Comparison of ENCODE assay signal across 14 mouse cellular contexts in the genomic region with DNA sequence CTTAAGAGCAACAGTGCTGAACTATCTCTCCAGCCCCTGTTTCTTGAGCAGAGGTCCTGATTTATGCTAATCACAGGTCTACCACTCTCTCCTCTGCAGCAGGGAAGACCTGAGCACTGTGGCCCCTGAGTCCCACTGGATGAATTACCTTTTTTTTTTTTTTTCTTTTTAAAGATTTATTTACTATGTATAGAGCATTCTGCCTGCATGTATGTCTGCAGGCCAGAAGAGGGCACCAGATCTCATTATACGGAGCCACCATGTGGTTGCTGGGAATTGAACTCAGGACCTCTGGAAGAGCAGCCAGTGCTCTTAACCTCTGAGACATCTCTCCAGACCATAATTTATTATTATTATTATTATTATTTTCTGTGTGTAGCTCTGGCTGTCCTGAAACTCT. TPM values are rescaled to one million over a fixed set of nuclear protein-coding genes. Genes with fewer than 3 reads are reported as not detected.
A peak's percentile ranks its signal among the peaks of the same experiment; 100 is the strongest.
DNase-seq lines count a peak whose midpoint lies in the region; ATAC-seq and TF ChIP-seq lines count a peak whose summit lies in the region.
"Had no signal": no experiment of that assay in that cellular context is flagged by ENCODE, and none has a peak within 500 bp of the region (broad histone marks: within the 10 kb centered on the region; RNA-seq: fewer than 3 reads in every experiment).

No protein-coding gene starts in this region.

- no peaks in the 10 kb centered on the region for H3K27me3 ChIP-seq in forebrain, postnatal 0 days (ENCODE audit: insufficient read depth, low read length)
- H3K27me3 ChIP-seq in forebrain, embryonic 11.5 days (ENCODE audit: control insufficient read depth, insufficient read depth, low read length), result no peaks in the 10 kb centered on the region
- no peaks in the 10 kb centered on the region for H3K27me3 ChIP-seq in small intestine, adult 2 months (ENCODE audit: control insufficient read depth, insufficient read depth, low read length)
- H3K27me3 ChIP-seq: heart, embryonic 13.5 days had no signal

- 9% methylated on average over 1 of the region's 1 CpGs for WGBS in forebrain, postnatal 0 days
- WGBS in forebrain, embryonic 11.5 days, result 22% methylated on average over 1 of the region's 1 CpGs
- 13% methylated on average over 1 of the region's 1 CpGs for WGBS in lung, adult 2 months
- WGBS in small intestine, adult 2 months, result 0% methylated on average over 1 of the region's 1 CpGs

- no peak overlapping the region for H3K4me3 ChIP-seq in forebrain, postnatal 0 days (ENCODE audit: low read depth, low read length)
- H3K4me3 ChIP-seq in forebrain, embryonic 11.5 days (ENCODE audit: low read depth, low read length), result no peak overlapping the region
- no peak overlapping the region for H3K4me3 ChIP-seq in lung, adult 2 months (replicated peaks; ENCODE audit: extremely low read depth, low read depth, low read length)
- no peak overlapping the region for H3K4me3 ChIP-seq in small intestine, adult 2 months (ENCODE audit: low read depth, low read length)
- H3K4me3 ChIP-seq: heart, embryonic 13.5 days had no signal

- TF ChIP-seq POLR2A in lung, adult 2 months (IDR thresholded peaks at IDR 0.05; ENCODE audit: borderline replicate concordance, extremely low read depth, low read depth, low read length), result no peak
- no peak for TF ChIP-seq POLR2A in small intestine, adult 2 months (IDR thresholded peaks at IDR 0.05; ENCODE audit: low read depth, low read length)

- DNase-seq in forebrain, postnatal 0 days, result no peak
- DNase-seq in forebrain, embryonic 11.5 days (ENCODE audit: low spot score), result no peak
- DNase-seq in lung, adult 2 months, result no peak
- DNase-seq in lung, adult 18-20 months, result no peak
- DNase-seq in ES-CJ7 (ENCODE audit: low read depth, low spot score), result peak; percentile 55
- DNase-seq in right cerebral cortex, postnatal 10 days (ENCODE audit: low spot score in 2 of 2), result no peak
- no peak for DNase-seq in heart, postnatal 25 days (ENCODE audit: low spot score)
- DNase-seq: adrenal gland, postnatal 25 days; cerebellum, adult 9-10 months; layer of hippocampus, postnatal 36 days had no signal

- no peak for ATAC-seq in forebrain, postnatal 0 days
- no peak for ATAC-seq in forebrain, embryonic 11.5 days (replicated peaks; ENCODE audit: low FRiP score)
- ATAC-seq: midbrain, embryonic 16.5 days had no signal

- H3K9ac ChIP-seq in forebrain, postnatal 0 days, result no peak overlapping the region
- no peak overlapping the region for H3K9ac ChIP-seq in forebrain, embryonic 11.5 days (ENCODE audit: low read length)
- H3K9ac ChIP-seq: heart, embryonic 13.5 days had no signal

- intact Hi-C loops in heart, postnatal 25 days (cut with DNase I), result loop anchor here (2.0 kb wide), 1 partner anchor 269 kb away; no protein-coding TSS in a partner anchor

- H3K9me3 ChIP-seq in forebrain, postnatal 0 days (ENCODE audit: low read length), result no peaks in the 10 kb centered on the region
- H3K9me3 ChIP-seq in forebrain, embryonic 11.5 days (ENCODE audit: control insufficient read depth, low read length), result no peaks in the 10 kb centered on the region
- H3K9me3 ChIP-seq: G1E; heart, embryonic 13.5 days had no signal

- no peak overlapping the region for H3K27ac ChIP-seq in forebrain, postnatal 0 days (ENCODE audit: low read depth, low read length)
- no peak overlapping the region for H3K27ac ChIP-seq in forebrain, embryonic 11.5 days (ENCODE audit: low read depth, low read length)
- H3K27ac ChIP-seq in small intestine, adult 2 months (ENCODE audit: insufficient read depth, low read depth, low read length), result no peak overlapping the region
- H3K27ac ChIP-seq: heart, embryonic 13.5 days had no signal

- H3K4me1 ChIP-seq in forebrain, postnatal 0 days (ENCODE audit: insufficient read depth), result no peaks in the 10 kb centered on the region
- 0 out of 2 replicates have a peak, but pooled peaks cover 6% of the 10 kb centered on the region for H3K4me1 ChIP-seq in forebrain, embryonic 11.5 days (replicated peaks; ENCODE audit: control insufficient read depth, insufficient read depth, low read length)
- no peaks in the 10 kb centered on the region; the same call in 1 of the 2 replicates for H3K4me1 ChIP-seq in lung, adult 2 months (ENCODE audit: control insufficient read depth, insufficient read depth, low read length)
- peaks cover 6% of the 10 kb centered on the region for H3K4me1 ChIP-seq in small intestine, adult 2 months (ENCODE audit: control insufficient read depth, insufficient read depth, insufficient read length, low read length)

- H3K4me2 ChIP-seq in forebrain, postnatal 0 days (ENCODE audit: low read depth), result no peak overlapping the region
- no peak overlapping the region for H3K4me2 ChIP-seq in forebrain, embryonic 11.5 days (ENCODE audit: low read depth, low read length, severe bottlenecking)
- H3K4me2 ChIP-seq: heart, embryonic 13.5 days had no signal

- TF ChIP-seq CTCF in forebrain, postnatal 0 days (IDR thresholded peaks at IDR 0.05; ENCODE audit: low read depth), result peak; percentile 48
- TF ChIP-seq CTCF in lung, adult 2 months (IDR thresholded peaks at IDR 0.05; ENCODE audit: insufficient read depth, low read length), result 0 out of 2 replicates have a peak, but pooled peaks have one; percentile 18
- TF ChIP-seq CTCF in small intestine, adult 2 months (IDR thresholded peaks at IDR 0.05; ENCODE audit: extremely low read depth, insufficient read length, insufficient replicate concordance, low read depth, low read length), result peak; percentile 26; the same call in 1 of the 2 replicates

- H3K36me3 ChIP-seq in forebrain, postnatal 0 days (ENCODE audit: insufficient read depth), result peaks cover 6% of the 10 kb centered on the region
- no peaks in the 10 kb centered on the region; the same call in 1 of the 2 replicates for H3K36me3 ChIP-seq in forebrain, embryonic 11.5 days (ENCODE audit: control insufficient read depth, insufficient read depth, low read length)
- H3K36me3 ChIP-seq in small intestine, adult 2 months (ENCODE audit: control insufficient read depth, insufficient read depth, low read length), result peaks cover under 1% of the 10 kb centered on the region

RNA-seq across cellular contexts. Expression of a gene that starts 15.4 kb away (rescaled TPM):
- 48.4 and 54.0 TPM in 2 replicates for total RNA-seq in forebrain, postnatal 0 days (2014; rRNA removed)
- 38.6 and 41.2 TPM in 2 replicates for polyA plus RNA-seq in forebrain, postnatal 0 days (2015; fragmentation: Nextera tagmentation; extraction: Ambion mirVana)
- polyA plus RNA-seq in forebrain, embryonic 11.5 days (2014; fragmentation: Nextera tagmentation; extraction: Ambion mirVana), result 40.5 and 41.6 TPM in 2 replicates
- polyA plus RNA-seq in lung, adult 2 months (2012; rRNA removed), result 9.5 and 14.7 TPM in 2 replicates
- 5.5 and 6.2 TPM in 2 replicates for polyA plus RNA-seq in small intestine, adult 2 months (2012; rRNA removed)
- 1 to 10 TPM; 5.7 to 6.0 TPM for total RNA-seq in heart, postnatal 25 days (2021)

RNA-seq across cellular contexts. Expression of a gene that starts 19.2 kb away (rescaled TPM):
- 8.6 and 13.5 TPM in 2 replicates for total RNA-seq in forebrain, postnatal 0 days (2014; rRNA removed)
- 10.9 and 13.9 TPM in 2 replicates for polyA plus RNA-seq in forebrain, postnatal 0 days (2015; fragmentation: Nextera tagmentation; extraction: Ambion mirVana)
- 7.3 and 8.6 TPM in 2 replicates for polyA plus RNA-seq in forebrain, embryonic 11.5 days (2014; fragmentation: Nextera tagmentation; extraction: Ambion mirVana)
- polyA plus RNA-seq in lung, adult 2 months (2012; rRNA removed), result 2.6 and 4.1 TPM in 2 replicates
- 2.0 and 2.3 TPM in 2 replicates for polyA plus RNA-seq in small intestine, adult 2 months (2012; rRNA removed)
- 1 to 10 TPM; 5.8 to 7.7 TPM for total RNA-seq in heart, postnatal 25 days (2021)

RNA-seq across cellular contexts. Expression of a gene that starts 24.9 kb away (rescaled TPM):
- 29.1 and 38.3 TPM in 2 replicates for total RNA-seq in forebrain, postnatal 0 days (2014; rRNA removed)
- 1.6 and 3.3 TPM in 2 replicates for polyA plus RNA-seq in forebrain, postnatal 0 days (2015; fragmentation: Nextera tagmentation; extraction: Ambion mirVana)
- 3.3 and 3.8 TPM in 2 replicates for polyA plus RNA-seq in forebrain, embryonic 11.5 days (2014; fragmentation: Nextera tagmentation; extraction: Ambion mirVana)
- 5.5 and 6.2 TPM in 2 replicates for polyA plus RNA-seq in lung, adult 2 months (2012; rRNA removed)
- 1.3 and 1.8 TPM in 2 replicates for polyA plus RNA-seq in small intestine, adult 2 months (2012; rRNA removed)
- total RNA-seq in heart, postnatal 25 days (2021), result 1 to 10 TPM; 5.4 to 6.1 TPM

RNA-seq across cellular contexts. Expression of a gene that starts 59.9 kb away (rescaled TPM):
- 30.1 and 35.9 TPM in 2 replicates for total RNA-seq in forebrain, postnatal 0 days (2014; rRNA removed)
- 8.6 and 11.5 TPM in 2 replicates for polyA plus RNA-seq in forebrain, postnatal 0 days (2015; fragmentation: Nextera tagmentation; extraction: Ambion mirVana)
- 28.0 and 29.1 TPM in 2 replicates for polyA plus RNA-seq in forebrain, embryonic 11.5 days (2014; fragmentation: Nextera tagmentation; extraction: Ambion mirVana)
- polyA plus RNA-seq in lung, adult 2 months (2012; rRNA removed), result 118 and 135 TPM in 2 replicates
- polyA plus RNA-seq in small intestine, adult 2 months (2012; rRNA removed), result 16.5 and 28.9 TPM in 2 replicates
- total RNA-seq in heart, postnatal 25 days (2021), result 10 to 100 TPM; 39.8 to 46.7 TPM
